Mouse (Mus musculus) ovary, postnatal 36 days (tissue): ENCODE measurements around the gene Pip4k2b.
"Not testable (repeated sequence)": the region's sequence is repeated elsewhere in the genome, so short reads cannot be mapped to it uniquely, and the experiment has no call there.

Experiments
- DNase-seq: peaks from one replicate; pipeline ENCODE4 v3.0.0; 2022; ENCODE audit warnings: low spot score, mixed read lengths

The Pip4k2b gene

GRCm38 (mm10) chr11:97744063-97744717 lies at the start of gene Pip4k2b:
Gene Pip4k2b (minus strand): TSS chr11:97744704.
- no peak for DNase-seq

- no peak for DNase-seq
These were observed 48.7 kb upstream of the Pip4k2b start for GRCm38 (mm10) chr11:97793165-97793564.

- not testable (repeated sequence) for DNase-seq
These were observed 46.4 kb upstream of the Pip4k2b start for GRCm38 (mm10) chr11:97790778-97791438.

- no peak for DNase-seq
These were observed 45.2 kb upstream of the Pip4k2b start for GRCm38 (mm10) chr11:97789727-97790126.

DNA sequence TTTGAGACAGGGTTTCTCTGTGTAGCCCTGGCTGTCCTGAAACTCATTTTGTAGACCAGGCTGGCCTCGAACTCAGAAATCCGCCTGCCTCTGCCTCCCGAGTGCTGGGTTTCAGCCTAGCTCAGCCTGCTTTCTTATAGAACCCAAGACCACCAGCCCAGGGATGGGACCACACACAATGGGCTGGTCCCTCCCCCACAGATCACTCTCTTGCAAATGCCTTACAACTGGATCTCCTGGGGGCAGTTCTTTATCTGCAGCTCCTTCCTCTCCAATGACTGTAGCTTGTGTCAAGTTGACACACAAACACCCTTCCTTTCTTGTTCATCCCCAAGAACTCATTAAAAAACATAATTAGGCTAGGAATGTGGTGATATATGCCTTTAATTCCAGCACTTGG lies 43.5 kb upstream of the Pip4k2b start:
- no peak for DNase-seq

GRCm38 (mm10) chr11:97782564-97782895 lies 38.0 kb upstream of the Pip4k2b start:
- DNase-seq = no peak

- DNase-seq = peak; percentile 99
These were observed 37.5 kb upstream of the Pip4k2b start, which contains the start of gene Rpl23 for GRCm38 (mm10) chr11:97781832-97782563. Gene Rpl23 (minus strand): TSS chr11:97782437.

- DNase-seq = no peak
These were observed 37.0 kb upstream of the Pip4k2b start for GRCm38 (mm10) chr11:97781478-97781831.

DNA sequence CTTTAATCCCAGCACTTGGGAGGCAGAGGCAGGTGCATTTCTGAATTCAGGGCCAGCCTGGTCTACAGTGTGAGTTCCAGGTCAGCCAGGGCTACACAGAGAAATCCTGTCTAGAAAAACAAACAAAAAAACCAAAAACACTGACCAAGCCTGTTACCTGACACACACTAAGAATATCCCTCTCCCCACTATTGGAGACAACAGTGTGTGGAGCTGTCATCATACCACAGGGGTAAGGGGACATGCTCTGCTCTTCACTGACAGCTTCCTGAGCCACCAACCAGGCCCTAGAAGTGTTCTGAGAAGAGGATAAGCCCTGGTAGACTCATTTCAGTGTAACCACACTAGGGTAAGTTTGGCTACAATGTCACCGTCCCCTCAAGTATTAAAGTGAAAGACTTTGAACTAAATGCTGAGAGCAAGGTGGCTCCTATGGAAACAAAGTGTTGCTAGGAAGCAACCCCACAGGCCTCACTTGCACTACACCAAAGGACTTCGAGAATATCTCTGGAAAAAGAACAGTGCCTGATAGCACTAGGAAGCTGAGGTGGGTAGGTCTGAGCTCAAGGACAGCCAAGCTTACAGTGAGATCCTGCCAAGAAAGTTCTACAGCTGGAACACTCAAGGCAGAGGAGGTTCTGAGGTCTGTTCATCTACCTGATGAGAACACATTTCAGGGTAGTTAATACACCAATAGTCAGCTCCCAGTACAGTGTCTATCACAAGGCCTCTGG lies 35.6 kb upstream of the Pip4k2b start:
- no peak for DNase-seq

GRCm38 (mm10) chr11:97778918-97779317 lies 34.4 kb upstream of the Pip4k2b start:
- no peak for DNase-seq

GRCm38 (mm10) chr11:97777129-97777529 lies 32.6 kb upstream of the Pip4k2b start:
- DNase-seq = no peak

- no peak for DNase-seq
These were observed 32.1 kb upstream of the Pip4k2b start for GRCm38 (mm10) chr11:97776497-97777128.

- DNase-seq = no peak
These were observed 31.4 kb upstream of the Pip4k2b start, which contains the start of gene 1700001P01Rik for GRCm38 (mm10) chr11:97775808-97776496. Gene 1700001P01Rik (minus strand): TSS chr11:97775918.

DNA sequence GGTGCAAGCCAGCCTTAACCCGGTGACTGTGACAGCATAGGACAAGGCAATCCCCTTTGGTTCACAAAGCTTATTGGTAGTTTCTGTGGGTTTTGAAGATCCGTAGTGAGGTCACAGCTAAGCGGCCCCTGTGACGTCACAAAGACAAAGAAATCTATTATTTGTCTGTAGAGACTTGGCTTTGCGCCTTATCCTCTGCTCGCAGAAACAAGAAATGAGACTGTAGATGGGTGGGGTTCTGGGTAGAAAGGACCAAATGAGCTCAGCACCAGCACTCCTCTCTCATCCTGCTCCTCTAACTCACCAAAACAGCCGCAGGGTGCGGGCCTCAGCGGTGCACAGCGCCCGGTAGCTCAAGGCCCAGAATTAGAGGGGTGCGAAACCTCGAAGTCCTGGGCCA lies 30.7 kb upstream of the Pip4k2b start:
- no peak for DNase-seq

DNA sequence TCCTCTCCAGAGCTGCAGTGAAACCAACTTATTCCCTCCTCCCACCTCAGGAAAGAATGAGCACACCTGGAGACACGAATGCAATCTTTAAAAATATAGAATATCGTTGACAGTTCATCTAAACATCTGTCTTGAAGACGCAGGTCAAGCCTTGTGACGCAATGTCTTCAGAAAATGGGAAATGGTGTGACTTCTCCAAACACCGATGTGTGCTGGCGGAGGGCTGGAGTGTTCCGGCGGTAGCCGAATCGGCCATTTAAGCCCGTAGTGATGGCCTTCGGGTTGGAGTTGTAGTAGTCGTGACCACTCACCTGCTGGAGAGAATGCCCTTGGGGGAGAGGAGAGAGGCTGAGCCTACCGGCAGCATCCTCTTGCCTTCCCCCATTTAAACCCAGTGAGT lies 26.9 kb upstream of the Pip4k2b start:
- DNase-seq = no peak

DNA sequence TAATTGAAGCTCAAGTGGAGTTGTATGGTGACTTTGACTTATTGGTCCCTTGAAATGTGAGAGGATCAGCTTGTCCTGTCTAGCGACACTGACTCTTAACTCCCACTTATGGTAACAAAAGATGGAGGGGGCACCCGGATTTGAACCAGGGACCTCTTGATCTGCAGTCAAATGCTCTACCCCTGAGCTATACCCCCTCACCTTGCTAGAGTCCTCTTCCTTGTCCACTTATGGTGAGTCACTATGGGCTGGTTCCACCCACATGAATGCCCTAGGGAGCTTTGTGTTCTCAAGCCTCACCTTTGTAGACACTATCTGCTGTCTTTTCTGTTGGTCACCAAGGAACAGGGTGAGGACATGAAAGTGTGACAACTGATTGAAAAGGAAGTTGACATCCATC lies 25.2 kb upstream of the Pip4k2b start:
- DNase-seq = no peak

- DNase-seq = peak; percentile 92
These were observed 21.8 kb upstream of the Pip4k2b start, which contains the start of gene Cwc25 for GRCm38 (mm10) chr11:97766154-97766881. Gene Cwc25 (minus strand): TSS chr11:97766556.

GRCm38 (mm10) chr11:97761638-97762037 lies 17.1 kb upstream of the Pip4k2b start:
- no peak for DNase-seq

DNA sequence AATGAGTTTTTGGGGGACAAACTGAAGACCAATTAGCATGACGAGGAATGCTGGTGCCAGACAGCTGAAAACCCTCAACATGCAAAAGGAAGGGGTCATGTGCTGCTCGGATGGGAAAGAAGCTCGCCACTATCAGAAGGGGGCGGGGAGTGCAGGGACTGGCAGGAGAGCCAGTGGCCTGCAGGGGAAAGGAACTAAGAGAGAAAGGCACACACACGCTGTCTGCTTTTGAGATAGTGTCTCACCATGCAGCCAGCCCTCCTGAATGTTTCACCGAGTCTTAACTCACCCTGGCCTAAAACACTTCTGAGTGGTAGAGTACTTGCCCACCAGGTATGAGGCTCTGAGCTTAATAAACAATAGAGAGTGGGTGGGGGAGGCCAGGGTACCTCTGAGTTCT lies 14.4 kb upstream of the Pip4k2b start:
- DNase-seq = no peak

- DNase-seq = no peak
These were observed 13.6 kb upstream of the Pip4k2b start for GRCm38 (mm10) chr11:97758125-97758524.

GRCm38 (mm10) chr11:97753277-97753676 lies 8.8 kb upstream of the Pip4k2b start:
- DNase-seq = no peak
